Mouse (Mus musculus): ENCODE measurements around the gene Mdk. TPM values are rescaled to one million over a fixed set of nuclear protein-coding genes. Genes with fewer than 3 reads are reported as not detected.

The Mdk gene
- polyA plus RNA-seq, 1 experiment from 2014 or later = 50.1 TPM

DNA sequence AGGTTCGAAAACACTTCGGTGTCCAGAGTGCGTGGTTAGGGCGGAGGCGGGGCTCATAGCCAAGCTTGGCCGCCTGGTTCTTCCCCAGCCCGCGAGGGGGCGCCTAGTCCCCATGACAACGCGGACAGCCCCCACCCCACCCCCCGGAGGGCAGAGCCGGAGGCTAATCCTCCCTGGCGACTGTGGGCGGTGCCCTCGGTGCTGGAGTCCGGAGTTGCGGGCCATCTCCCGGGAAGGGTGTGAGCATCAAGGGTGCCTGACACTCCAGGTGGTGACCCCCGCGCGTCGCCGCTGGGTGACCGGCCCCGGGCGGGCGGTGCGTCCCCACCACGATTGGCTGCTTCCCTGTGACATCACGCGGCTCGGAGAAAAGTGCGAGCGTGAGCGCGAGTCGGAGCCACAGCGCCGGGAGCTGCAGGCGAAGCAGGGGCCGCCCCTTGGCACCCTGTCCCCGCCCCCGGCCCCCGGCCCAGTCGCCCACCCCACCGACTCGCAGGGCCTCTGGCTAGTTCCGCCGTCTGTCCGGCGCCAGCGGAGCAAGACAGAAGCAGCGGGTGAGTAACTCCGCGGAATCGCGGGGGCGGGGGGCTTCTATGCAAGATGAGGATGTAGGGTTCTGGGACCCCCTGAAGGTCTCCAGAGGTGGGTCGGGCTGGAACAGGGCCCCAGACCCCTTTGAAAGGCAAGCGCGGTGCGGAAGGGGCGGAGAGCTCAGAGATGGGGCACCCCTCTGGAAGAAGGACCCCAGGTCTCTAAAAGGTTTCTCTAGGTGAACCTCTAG is 10.1 kb downstream of the Mdk start:
- peaks cover 18% of the 10 kb centered on the region for H3K36me3 ChIP-seq
- H3K4me2 ChIP-seq = peak overlapping the region; percentile 83
- no peak overlapping the region for H3K27ac ChIP-seq
- H3K4me1 ChIP-seq (replicated peaks) = peaks cover 40% of the 10 kb centered on the region
- ATAC-seq (ENCODE audit: low read depth) = peak; percentile 18; the same call in 1 of the 2 replicates
- no peak for DNase-seq
- H3K9me3 ChIP-seq (replicated peaks) = no peaks in the 10 kb centered on the region
- peak overlapping the region; percentile 56 for H3K4me3 ChIP-seq (replicated peaks)
- H3K27me3 ChIP-seq = peaks cover 66% of the 10 kb centered on the region
- WGBS (ENCODE audit: insufficient replicate concordance) = under 1% methylated on average over 63 of the region's 64 CpGs
- no peak overlapping the region; the same call in 1 of the 2 replicates for H3K9ac ChIP-seq

DNA sequence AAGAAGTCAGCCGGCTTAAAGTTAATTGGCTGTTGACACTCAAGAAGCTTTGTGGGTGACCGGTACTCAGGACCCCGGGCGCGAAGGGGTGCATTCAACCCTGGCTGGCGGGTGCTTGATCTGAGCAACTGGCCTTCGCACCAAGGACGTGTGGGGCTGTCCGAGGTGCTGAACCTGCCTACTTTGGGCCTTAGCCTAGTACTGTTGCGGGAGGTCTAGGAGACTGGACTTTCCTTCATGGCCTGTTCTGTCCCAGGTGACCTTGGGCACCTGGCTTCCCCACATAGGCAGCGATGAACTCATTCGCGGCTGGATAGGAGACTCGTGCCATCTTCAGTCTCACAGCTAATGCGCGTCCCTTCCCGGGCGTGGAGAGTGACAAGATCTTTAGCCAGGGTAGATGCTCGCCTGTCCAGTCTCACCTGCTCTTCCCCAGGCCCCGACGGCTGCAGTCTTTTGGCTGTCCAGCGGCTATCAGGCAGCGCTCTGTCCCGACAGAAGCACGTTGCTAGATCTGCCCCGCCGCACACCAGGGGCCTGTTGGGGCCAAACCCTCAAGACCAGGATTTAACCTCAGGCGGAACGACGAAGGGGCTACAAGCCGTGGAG is 10.8 kb downstream of the Mdk start:
- H3K9ac ChIP-seq = no peak overlapping the region
- H3K27me3 ChIP-seq = peaks cover 64% of the 10 kb centered on the region
- DNase-seq = no peak
- 0 out of 2 replicates have a peak, but pooled peaks have one; percentile 13 for ATAC-seq (ENCODE audit: low read depth)
- no peaks in the 10 kb centered on the region for H3K9me3 ChIP-seq (replicated peaks)
- no peak overlapping the region for H3K27ac ChIP-seq
- 7% methylated on average over 31 of the region's 31 CpGs for WGBS (ENCODE audit: insufficient replicate concordance)
- H3K36me3 ChIP-seq = peaks cover 21% of the 10 kb centered on the region
- H3K4me1 ChIP-seq (replicated peaks) = peaks cover 47% of the 10 kb centered on the region
- peak overlapping the region; percentile 56 for H3K4me3 ChIP-seq (replicated peaks)
- H3K4me2 ChIP-seq = peak overlapping the region; percentile 83

DNA sequence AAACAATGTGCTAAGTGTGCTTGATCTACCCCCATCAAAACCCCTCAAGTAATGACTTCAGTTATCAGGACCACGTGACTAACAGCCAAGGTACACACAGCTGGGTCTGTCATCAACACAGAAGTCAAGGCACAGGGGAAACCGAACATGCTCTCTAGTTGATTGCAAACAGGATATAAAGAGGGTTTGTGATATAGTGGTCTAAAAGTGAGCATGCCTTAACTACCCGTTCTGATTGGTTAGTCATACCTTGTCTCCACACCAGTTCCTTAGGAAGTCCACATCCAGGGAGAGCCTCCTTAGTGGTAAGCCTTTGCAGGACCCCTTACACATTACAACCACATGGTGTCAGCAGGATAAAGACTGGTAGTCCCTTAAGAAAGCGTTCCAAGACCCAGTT is 12.0 kb downstream of the Mdk start:
- peaks cover 21% of the 10 kb centered on the region for H3K36me3 ChIP-seq
- H3K27ac ChIP-seq = no peak overlapping the region
- 47% methylated on average over 4 of the region's 4 CpGs for WGBS (ENCODE audit: insufficient replicate concordance)
- H3K4me1 ChIP-seq (replicated peaks) = peaks cover 59% of the 10 kb centered on the region
- DNase-seq (no peak), ATAC-seq (ENCODE audit: low read depth) (no peak)
- no peak overlapping the region for H3K4me3 ChIP-seq (replicated peaks)
- no peak overlapping the region for H3K4me2 ChIP-seq
- no peak overlapping the region for H3K9ac ChIP-seq
- H3K9me3 ChIP-seq (replicated peaks) = no peaks in the 10 kb centered on the region
- peaks cover 53% of the 10 kb centered on the region for H3K27me3 ChIP-seq

DNA sequence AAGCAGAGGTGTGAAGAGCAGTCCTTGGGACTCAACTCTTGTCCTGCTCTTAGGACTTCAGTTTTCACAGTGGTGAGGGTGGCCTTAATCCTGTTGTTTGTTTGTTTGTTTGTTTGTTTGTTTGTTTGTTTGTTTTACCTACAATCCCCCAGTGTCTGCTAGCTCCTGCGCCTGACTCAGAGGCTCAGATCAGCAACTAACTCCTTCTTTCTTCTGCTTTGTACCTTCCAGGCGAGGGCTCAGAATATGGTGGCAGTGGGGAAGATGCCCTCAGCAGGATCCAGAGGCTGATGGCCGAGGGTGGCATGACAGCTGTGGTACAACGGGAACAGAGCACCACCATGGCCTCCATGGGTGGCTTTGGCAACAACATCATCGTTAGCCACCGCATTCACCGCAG is 15.0 kb downstream of the Mdk start:
- no peak for DNase-seq
- Histone ChIP-seq H3K27ac (peak overlapping the region; percentile 63), H3K4me2 (no peak overlapping the region), H3K4me1 (replicated peaks) (peaks cover 68% of the 10 kb centered on the region), H3K9ac (no peak overlapping the region; the same call in 1 of the 2 replicates), H3K27me3 (peaks cover 23% of the 10 kb centered on the region), H3K4me3 (replicated peaks) (no peak overlapping the region), H3K9me3 (replicated peaks) (no peaks in the 10 kb centered on the region), H3K36me3 (peaks cover 43% of the 10 kb centered on the region)
- WGBS (ENCODE audit: insufficient replicate concordance) = 75% methylated on average over 7 of the region's 7 CpGs
- ATAC-seq (ENCODE audit: low read depth) = no peak

DNA sequence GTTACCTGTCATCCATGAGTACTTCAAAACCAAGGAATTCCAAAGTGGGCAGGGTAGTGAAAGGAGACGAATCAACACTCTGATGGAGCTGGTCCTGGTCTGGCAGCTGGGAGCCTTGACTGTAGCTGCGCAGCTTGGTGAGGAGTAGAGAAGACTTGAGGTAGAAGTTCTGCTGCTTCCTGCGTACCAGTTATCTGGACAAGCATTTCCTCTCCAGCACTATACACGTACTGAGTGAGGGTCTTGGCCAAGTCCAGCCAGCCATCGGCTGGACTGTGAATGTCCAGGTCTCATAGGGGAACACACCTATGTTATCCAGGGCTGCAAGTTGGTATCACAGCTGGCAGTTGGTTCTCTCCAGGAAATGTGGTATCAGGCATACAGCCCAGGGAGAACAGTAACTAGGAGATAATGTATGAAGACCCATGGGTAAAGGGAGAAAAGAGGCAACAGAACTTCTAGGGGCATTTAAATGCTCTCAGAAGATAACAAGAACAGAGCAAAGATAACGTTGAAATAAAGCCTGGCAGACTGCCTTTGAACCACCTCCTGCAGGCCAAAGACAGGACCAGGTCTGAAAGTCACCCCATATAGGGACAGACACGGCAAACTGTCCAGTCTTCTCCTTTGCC is 15.6 kb downstream of the Mdk start:
- peak; percentile 81 for ATAC-seq (ENCODE audit: low read depth)
- 26% methylated on average over 7 of the region's 7 CpGs for WGBS (ENCODE audit: insufficient replicate concordance)

DNA sequence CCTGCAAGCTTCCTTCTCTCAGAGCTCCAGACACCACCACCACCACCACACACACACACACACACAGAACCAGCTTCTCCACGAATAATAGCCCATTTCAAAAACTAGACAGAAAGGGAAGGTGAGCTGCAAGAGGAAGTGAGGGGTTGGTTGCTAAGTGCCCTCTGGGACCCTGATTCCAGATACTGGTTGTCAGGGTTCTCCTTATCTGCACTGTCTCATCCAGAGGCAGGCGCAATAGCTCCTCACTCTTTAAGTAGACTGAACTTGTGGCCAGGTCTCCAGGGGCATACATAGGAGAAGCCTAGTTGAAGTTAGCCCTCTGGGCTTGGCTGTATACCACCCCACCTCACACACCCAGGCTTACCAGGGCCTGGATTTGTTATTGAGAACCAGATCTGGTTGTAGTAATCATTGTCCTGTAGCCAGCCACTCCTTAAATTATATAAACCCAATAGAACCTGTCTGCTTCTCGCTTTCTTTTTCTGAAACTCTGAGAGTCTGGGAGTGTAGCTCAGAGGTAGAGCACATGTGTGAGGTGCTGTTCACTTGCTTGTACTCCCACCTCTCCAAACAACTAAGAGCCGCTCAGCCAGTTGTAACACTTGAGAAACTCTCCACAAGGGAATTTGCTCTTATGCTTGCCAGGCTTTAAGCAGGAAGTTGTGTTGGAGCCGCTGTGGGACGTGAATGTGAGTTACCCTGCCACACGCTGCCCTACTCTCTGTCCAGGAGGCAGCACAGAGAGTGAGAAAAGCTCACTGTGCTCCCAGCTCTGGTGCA is 18.6 kb downstream of the Mdk start:
- Histone ChIP-seq H3K27me3 (no peaks in the 10 kb centered on the region), H3K4me2 (no peak overlapping the region), H3K4me3 (replicated peaks) (no peak overlapping the region), H3K36me3 (peaks cover 63% of the 10 kb centered on the region), H3K9me3 (replicated peaks) (no peaks in the 10 kb centered on the region), H3K27ac (no peak overlapping the region), H3K4me1 (replicated peaks) (peaks cover 56% of the 10 kb centered on the region), H3K9ac (no peak overlapping the region)
- DNase-seq (no peak), ATAC-seq (ENCODE audit: low read depth) (no peak)
- WGBS (ENCODE audit: insufficient replicate concordance) = 64% methylated on average over 7 of the region's 7 CpGs

More for the DNA sequence above, 15.6 kb downstream of the Mdk start:
- Histone ChIP-seq H3K27ac (peak overlapping the region; percentile 63), H3K9me3 (replicated peaks) (no peaks in the 10 kb centered on the region), H3K36me3 (peaks cover 49% of the 10 kb centered on the region), H3K4me1 (replicated peaks) (peaks cover 62% of the 10 kb centered on the region), H3K9ac (no peak overlapping the region; the same call in 1 of the 2 replicates), H3K27me3 (peaks cover 16% of the 10 kb centered on the region), H3K4me2 (no peak overlapping the region), H3K4me3 (replicated peaks) (no peak overlapping the region)
- DNase-seq = no peak

DNA sequence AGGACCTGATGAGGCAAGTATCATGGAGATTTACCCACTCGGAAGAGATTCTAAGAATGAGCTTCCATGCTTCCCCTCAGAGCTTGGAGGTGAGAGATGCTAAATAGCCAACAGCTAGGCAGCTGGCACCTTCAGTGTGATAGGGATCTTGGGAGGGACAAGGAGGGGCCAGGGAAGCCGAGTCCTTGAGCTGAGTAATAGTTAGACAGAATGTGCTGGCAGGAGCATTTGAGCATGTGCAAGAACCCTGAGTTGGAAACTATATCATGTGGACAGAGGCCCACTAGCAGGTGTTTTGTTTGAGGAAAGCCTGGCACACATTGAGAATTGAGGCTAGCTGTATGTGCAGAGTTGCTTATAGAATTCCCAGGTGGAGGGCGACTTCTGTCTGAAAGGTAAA is 19.5 kb downstream of the Mdk start:
- Histone ChIP-seq H3K9me3 (replicated peaks) (no peaks in the 10 kb centered on the region), H3K4me3 (replicated peaks) (no peak overlapping the region), H3K9ac (no peak overlapping the region), H3K36me3 (peaks cover 54% of the 10 kb centered on the region), H3K27me3 (no peaks in the 10 kb centered on the region), H3K4me2 (no peak overlapping the region), H3K4me1 (replicated peaks) (peaks cover 54% of the 10 kb centered on the region), H3K27ac (no peak overlapping the region)
- no peak for ATAC-seq (ENCODE audit: low read depth)
- 57% methylated on average over 3 of the region's 3 CpGs for WGBS (ENCODE audit: insufficient replicate concordance)
- no peak for DNase-seq

DNA sequence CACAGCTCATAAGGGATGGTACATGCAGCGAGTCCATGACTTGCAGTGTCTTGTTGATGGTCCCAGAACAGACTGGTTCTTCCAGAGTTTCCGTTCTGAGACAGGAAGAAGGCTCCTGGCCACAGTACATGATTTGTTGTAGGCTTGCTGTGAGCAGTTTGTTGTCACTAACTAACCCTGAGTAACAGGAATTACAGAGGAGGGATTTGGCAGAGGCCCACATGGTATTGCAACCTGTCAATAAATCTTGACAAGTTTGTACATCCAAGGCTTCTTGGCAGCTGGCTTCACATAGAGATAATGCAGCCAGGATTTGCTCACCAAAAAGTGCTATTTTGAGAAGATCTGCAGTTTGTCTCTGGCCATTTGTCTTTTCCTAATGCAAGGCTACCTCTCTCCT is 26.0 kb downstream of the Mdk start:
- Histone ChIP-seq H3K27ac (no peak overlapping the region), H3K9ac (no peak overlapping the region), H3K4me3 (replicated peaks) (no peak overlapping the region), H3K4me1 (replicated peaks) (peaks cover 9% of the 10 kb centered on the region; the same call in 1 of the 2 replicates), H3K4me2 (no peak overlapping the region), H3K27me3 (no peaks in the 10 kb centered on the region), H3K9me3 (replicated peaks) (no peaks in the 10 kb centered on the region), H3K36me3 (peaks cover 24% of the 10 kb centered on the region)
- no peak for ATAC-seq (ENCODE audit: low read depth)
- 77% methylated on average over 2 of the region's 2 CpGs for WGBS (ENCODE audit: insufficient replicate concordance)
- DNase-seq = no peak

DNA sequence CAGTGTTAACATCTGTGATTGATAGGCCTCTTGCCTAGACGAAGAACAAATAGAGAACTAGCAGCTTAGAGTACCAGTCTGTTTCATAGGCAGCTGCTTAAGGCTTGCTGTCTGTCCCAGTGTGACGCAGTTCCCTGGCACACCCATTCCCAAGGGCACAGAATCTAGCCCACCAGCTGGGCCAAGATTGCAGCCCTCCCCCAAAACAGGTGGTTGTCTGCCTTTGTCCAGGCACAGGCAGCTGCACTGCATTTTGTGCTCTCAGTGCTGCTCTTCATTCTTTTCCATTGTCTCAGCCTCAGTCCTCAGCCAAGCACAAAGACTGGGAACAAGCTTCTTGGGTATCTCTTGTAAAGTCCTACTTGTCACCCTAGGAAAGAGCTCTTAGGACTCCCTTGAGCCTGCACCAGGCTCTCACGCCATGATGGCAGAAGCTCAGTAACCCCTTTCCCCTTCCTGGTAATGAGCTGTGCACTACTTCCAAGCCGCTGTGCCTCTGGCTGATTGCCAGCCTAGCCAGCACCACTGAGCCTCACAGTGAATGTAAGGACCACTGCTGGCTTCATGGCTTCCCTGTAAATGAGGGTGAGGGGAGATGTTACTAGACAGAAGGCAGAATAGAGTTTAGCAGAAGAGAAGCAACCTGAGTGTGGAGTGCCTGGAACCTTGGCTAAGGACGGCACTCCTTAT is 27.3 kb downstream of the Mdk start:
- H3K4me3 ChIP-seq (replicated peaks) = no peak overlapping the region
- WGBS (ENCODE audit: insufficient replicate concordance) = 80% methylated on average over 5 of the region's 5 CpGs
- H3K4me2 ChIP-seq = no peak overlapping the region

DNA sequence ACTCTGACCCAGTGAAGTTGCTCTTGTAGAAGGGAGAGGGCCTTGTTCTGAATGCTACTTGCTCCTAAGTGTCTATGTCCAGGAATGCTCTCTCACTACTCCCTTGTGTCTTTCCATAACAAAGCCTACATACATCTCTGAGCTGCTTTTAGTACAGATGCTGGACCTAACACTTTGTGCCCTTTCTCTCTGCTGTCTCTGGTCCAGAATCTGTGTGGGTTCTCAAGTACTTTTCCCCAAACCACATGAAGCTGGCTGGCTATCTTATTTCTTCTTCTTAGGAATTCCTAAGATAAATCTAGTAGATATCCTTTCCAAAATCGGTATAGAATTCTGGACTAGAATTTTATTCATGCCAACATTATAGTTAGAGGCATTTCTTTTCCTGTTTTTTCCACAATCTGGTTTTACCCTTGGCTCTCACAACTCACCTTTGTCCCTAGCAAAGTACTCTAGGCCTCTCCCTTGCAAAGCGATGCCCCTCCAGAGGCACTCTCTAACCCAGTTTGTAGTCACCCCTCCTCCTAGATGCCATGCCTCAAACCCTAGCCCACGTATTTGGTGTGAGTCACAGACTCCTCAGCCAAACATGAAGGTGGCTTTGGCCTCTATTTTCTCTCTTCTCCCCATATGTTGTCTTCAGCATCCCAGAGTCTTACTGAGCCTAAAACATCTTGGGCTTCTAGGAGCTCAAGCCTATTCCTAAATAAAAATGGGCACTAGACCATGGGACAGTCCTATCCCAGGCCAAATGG is 28.7 kb downstream of the Mdk start:
- no peak for ATAC-seq (ENCODE audit: low read depth)

More for the DNA sequence above, 27.3 kb downstream of the Mdk start:
- H3K4me1 ChIP-seq (replicated peaks) = peaks cover 9% of the 10 kb centered on the region; the same call in 1 of the 2 replicates
- no peaks in the 10 kb centered on the region for H3K9me3 ChIP-seq (replicated peaks)
- peaks cover 20% of the 10 kb centered on the region for H3K36me3 ChIP-seq
- H3K27me3 ChIP-seq = no peaks in the 10 kb centered on the region
- no peak overlapping the region for H3K9ac ChIP-seq
- ATAC-seq (ENCODE audit: low read depth) = no peak
- DNase-seq = no peak
- H3K27ac ChIP-seq = no peak overlapping the region

More for the DNA sequence above, 28.7 kb downstream of the Mdk start:
- H3K27me3 ChIP-seq = no peaks in the 10 kb centered on the region
- peaks cover 9% of the 10 kb centered on the region; the same call in 1 of the 2 replicates for H3K4me1 ChIP-seq (replicated peaks)
- DNase-seq = no peak
- no peak overlapping the region for H3K4me2 ChIP-seq
- H3K9me3 ChIP-seq (replicated peaks) = no peaks in the 10 kb centered on the region
- 71% methylated on average over 3 of the region's 3 CpGs for WGBS (ENCODE audit: insufficient replicate concordance)
- H3K36me3 ChIP-seq = peaks cover 20% of the 10 kb centered on the region
- H3K4me3 ChIP-seq (replicated peaks) = no peak overlapping the region
- no peak overlapping the region for H3K9ac ChIP-seq
- H3K27ac ChIP-seq = no peak overlapping the region
